Mouse (Mus musculus): ENCODE measurements around the gene Csrnp1. TPM values are rescaled to one million over a fixed set of nuclear protein-coding genes. Genes with fewer than 3 reads are reported as not detected.

Csrnp1 gene
- polyA plus RNA-seq, 1 experiment from 2014 or later, result 4.8 TPM

DNA sequence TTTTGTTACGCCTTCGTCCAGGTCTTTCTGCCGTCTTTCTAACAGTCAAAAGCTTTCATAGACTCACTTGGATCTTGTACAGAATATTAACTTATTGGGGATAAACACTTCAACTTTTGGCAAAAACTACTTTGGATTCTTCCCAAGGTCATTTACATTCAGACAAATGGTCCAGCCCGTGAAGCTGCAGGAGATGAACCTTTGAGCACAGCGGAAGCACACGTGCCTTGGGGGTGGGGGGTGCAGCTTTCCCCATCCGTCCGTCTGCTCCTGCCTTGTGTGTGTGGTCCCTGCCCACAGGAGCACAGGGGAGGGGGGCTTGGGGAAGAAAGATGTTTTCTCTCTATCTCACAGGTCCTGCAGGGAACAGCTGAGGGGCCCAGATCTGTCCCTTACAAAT lies 58.7 kb downstream of the Csrnp1 start:
- no peak overlapping the region for H3K27ac ChIP-seq (replicated peaks)
- no peaks in the 10 kb centered on the region for H3K27me3 ChIP-seq (replicated peaks; ENCODE audit: low read depth, poor library complexity, severe bottlenecking)
- 90% methylated on average over 8 of the region's 8 CpGs for WGBS
- peaks cover 96% of the 10 kb centered on the region for H3K36me3 ChIP-seq (replicated peaks)
- H3K9me3 ChIP-seq, result no peaks in the 10 kb centered on the region
- no peak for DNase-seq (ENCODE audit: low spot score)
- no peaks in the 10 kb centered on the region for H3K4me1 ChIP-seq
- H3K4me3 ChIP-seq, result no peak overlapping the region

DNA sequence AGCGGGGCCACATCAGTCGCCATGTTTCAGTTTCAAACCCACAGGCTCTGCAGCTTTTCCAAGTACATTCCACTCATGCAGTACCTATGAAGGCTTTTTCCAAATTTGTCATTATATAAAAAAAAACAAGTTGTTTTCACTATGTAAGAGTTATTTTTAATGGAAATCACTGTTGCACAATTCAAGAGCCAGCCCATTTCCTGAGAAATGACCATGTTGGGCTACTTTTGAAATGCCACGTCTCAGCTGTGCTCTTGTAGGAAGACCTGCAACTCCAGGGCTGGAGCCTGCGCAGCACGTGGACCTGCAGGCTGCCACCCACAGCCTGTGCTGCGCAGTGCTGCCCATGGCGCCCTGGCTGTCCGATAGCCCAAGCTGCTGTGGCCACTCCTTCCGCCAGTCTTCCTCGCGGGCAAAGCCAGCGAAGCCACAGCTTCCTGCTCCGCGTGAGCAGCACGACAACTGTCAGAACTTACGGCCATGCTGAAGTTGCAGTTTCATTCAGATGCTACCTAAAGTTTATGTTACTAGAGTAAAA lies 59.3 kb downstream of the Csrnp1 start:
- WGBS, result 92% methylated on average over 16 of the region's 16 CpGs
- peaks cover 96% of the 10 kb centered on the region for H3K36me3 ChIP-seq (replicated peaks)
- H3K4me3 ChIP-seq, result no peak overlapping the region
- H3K27ac ChIP-seq (replicated peaks), result no peak overlapping the region
- H3K9me3 ChIP-seq, result no peaks in the 10 kb centered on the region
- H3K27me3 ChIP-seq (replicated peaks; ENCODE audit: low read depth, poor library complexity, severe bottlenecking), result no peaks in the 10 kb centered on the region
- DNase-seq (ENCODE audit: low spot score), result no peak
- H3K4me1 ChIP-seq, result no peaks in the 10 kb centered on the region

DNA sequence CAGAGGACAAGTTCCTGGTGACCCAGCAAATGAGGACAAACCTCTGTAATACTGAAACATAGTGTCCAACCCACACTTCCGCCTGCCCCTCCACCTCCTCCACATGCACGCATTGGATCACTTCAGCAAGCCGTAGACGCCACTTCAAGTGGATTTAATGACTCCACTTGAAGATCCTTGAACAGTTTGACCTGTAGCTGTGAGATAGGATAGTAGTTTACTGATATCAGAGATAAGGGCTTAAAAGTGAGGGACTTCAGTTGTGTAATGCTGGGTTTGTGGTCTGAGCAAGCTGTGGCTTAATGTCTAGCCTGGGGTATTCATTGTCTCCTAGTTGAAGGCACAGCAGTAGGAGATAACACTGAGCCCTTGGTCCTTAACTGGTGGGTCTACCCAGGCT lies 61.0 kb downstream of the Csrnp1 start:
- H3K27ac ChIP-seq (replicated peaks), result no peak overlapping the region
- DNase-seq (ENCODE audit: low spot score), result no peak
- H3K27me3 ChIP-seq (replicated peaks; ENCODE audit: low read depth, poor library complexity, severe bottlenecking), result no peaks in the 10 kb centered on the region
- no peaks in the 10 kb centered on the region for H3K4me1 ChIP-seq
- H3K36me3 ChIP-seq (replicated peaks), result peaks cover 96% of the 10 kb centered on the region
- WGBS, result 90% methylated on average over 4 of the region's 4 CpGs
- H3K4me3 ChIP-seq, result no peak overlapping the region
- H3K9me3 ChIP-seq, result no peaks in the 10 kb centered on the region

Other genes with a start within 250 kb of the Csrnp1 start
- 0.13 and 0.14 TPM in 2 replicates for gene Scn11a, start 159.2 kb downstream of the Csrnp1 start, polyA plus RNA-seq (2016; fragmentation: Nextera tagmentation; extraction: Ambion mirVana)
- gene Wdr48, start 89.8 kb downstream of the Csrnp1 start, polyA plus RNA-seq (2016; fragmentation: Nextera tagmentation; extraction: Ambion mirVana), result 71.3 and 72.2 TPM in 2 replicates
- gene Gorasp1, start 47.1 kb downstream of the Csrnp1 start, polyA plus RNA-seq (2016; fragmentation: Nextera tagmentation; extraction: Ambion mirVana), result 27.9 and 29.2 TPM in 2 replicates
- gene Ttc21a, start 47.1 kb downstream of the Csrnp1 start, polyA plus RNA-seq (2016; fragmentation: Nextera tagmentation; extraction: Ambion mirVana), result 0.43 and 0.47 TPM in 2 replicates
- gene Xirp1, start 38.9 kb upstream of the Csrnp1 start, polyA plus RNA-seq (2016; fragmentation: Nextera tagmentation; extraction: Ambion mirVana), result 0.04 and 0.38 TPM in 2 replicates
- 5.3 and 6.1 TPM in 2 replicates for gene Cx3cr1, start 85.2 kb upstream of the Csrnp1 start, polyA plus RNA-seq (2016; fragmentation: Nextera tagmentation; extraction: Ambion mirVana)
- gene Ccr8, start 107.5 kb upstream of the Csrnp1 start, polyA plus RNA-seq (2016; fragmentation: Nextera tagmentation; extraction: Ambion mirVana), result not detected in 2 replicates
- 43.4 and 46.3 TPM in 2 replicates for gene Slc25a38, start 125.7 kb upstream of the Csrnp1 start, polyA plus RNA-seq (2016; fragmentation: Nextera tagmentation; extraction: Ambion mirVana)
- 1,445 and 1,457 TPM in 2 replicates for gene Rpsa, start 143.0 kb upstream of the Csrnp1 start, polyA plus RNA-seq (2016; fragmentation: Nextera tagmentation; extraction: Ambion mirVana)
- 0.53 and 0.93 TPM in 2 replicates for gene Mobp, start 165.0 kb upstream of the Csrnp1 start, polyA plus RNA-seq (2016; fragmentation: Nextera tagmentation; extraction: Ambion mirVana)